Mouse (Mus musculus): Measurements from ENCODE around the gene Csnk2b. TPM values are rescaled to one million over a fixed set of nuclear protein-coding genes. Genes with fewer than 3 reads are reported as not detected.
"Not testable (repeated sequence)": the region's sequence is repeated elsewhere in the genome, so short reads cannot be mapped to it uniquely, and the experiment has no call there.

The Csnk2b gene
- total RNA-seq, 2 experiments from 2014 or later: 174 to 179 TPM

DNA sequence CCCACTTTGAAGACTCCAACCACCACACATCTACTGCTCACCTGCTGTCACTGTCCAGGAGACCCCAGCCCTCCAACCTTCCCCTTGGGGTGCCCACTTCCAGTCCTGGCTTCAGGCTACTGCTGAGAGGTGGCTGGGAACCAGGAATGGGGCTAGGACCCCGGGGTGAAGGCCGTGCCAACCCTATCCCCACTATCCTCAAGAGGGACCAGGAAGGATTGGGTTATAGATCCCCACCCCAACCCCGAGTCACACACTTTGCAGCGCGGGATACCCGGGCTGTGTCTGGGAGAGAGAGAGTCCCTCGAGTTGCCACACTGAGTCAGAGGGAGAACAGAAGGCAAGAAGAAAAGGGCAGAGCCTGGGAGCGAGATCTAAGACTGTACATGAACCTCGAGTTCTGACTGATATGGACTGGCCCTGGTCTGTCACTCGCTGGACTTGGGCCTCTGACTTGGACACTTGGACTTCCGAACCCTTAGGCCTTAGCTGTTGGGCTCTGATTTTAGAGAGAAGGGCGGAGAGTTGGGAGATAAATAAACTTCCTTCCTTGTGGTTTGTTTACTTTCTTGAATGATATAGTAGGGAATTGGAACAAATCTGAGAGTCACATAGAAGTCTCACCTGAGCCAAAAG, 2.5 kb upstream of the Csnk2b start:
- not testable (repeated sequence) for DNase-seq (ENCODE audit: low spot score in 2 of 2)

DNA sequence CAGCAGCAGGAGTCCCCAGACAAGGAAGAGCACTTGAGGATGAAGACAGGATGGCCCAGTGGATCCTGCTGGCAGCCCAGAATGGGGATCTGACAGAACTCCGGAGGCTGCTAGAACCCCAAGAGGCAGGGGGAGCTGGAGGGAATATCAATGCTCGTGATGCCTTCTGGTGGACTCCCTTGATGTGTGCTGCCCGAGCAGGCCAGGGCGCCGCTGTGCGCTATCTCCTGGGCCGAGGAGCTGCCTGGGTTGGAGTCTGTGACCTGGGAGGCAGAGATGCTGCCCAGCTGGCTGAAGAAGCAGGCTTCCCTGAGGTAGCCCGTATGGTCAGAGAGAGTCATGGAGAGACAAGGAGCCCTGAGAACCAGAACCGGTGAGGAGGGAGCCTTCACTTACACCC, 1.4 kb upstream of the Csnk2b start:
- DNase-seq (ENCODE audit: low spot score in 2 of 2): not testable (repeated sequence)

DNA sequence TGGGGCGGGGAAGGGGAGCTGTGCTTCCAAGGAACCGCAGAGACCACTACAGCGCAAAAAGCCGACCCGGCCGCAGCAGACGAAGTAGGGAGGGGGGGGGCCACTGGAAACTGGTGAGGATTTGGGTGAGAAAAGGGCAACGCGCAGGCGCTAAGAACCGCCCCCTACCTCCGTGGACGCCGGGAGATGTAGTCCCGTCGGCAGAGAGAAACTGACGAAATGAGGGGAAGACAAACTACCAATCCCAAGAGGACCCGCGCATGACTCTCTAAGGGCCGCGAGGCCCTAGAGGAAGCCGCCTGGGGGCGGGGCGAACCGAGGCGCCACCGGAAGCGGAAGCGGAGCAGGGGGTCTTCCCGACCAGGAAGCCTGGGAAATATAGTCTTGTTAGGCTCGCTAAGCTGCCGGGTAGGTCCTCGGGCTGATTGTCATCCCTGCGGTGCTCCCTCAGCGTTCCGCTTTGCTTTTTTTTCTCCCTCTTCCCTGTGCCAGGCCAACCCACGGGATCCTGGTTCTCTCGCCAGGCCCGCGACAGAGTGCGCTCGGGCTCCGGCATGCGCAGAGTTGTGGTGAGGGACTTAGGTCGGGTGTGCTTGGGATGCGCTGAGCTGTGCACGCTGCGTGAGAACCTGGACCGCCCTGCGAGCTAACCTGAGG, 582 bp downstream of the Csnk2b start, which contains the start of gene Gpank1:
Gpank1 (plus strand) TSS at position 313 of the 657 bp plus-strand sequence.
- DNase-seq (ENCODE audit: low spot score in 2 of 2): peak; percentile 96 to 99

GRCm38 (mm10) chr17:35120745-35121142, 1.1 kb downstream of the Csnk2b start:
- peak in 1 of 2 experiments; percentile 17 for DNase-seq (ENCODE audit: low spot score in 2 of 2)

DNA sequence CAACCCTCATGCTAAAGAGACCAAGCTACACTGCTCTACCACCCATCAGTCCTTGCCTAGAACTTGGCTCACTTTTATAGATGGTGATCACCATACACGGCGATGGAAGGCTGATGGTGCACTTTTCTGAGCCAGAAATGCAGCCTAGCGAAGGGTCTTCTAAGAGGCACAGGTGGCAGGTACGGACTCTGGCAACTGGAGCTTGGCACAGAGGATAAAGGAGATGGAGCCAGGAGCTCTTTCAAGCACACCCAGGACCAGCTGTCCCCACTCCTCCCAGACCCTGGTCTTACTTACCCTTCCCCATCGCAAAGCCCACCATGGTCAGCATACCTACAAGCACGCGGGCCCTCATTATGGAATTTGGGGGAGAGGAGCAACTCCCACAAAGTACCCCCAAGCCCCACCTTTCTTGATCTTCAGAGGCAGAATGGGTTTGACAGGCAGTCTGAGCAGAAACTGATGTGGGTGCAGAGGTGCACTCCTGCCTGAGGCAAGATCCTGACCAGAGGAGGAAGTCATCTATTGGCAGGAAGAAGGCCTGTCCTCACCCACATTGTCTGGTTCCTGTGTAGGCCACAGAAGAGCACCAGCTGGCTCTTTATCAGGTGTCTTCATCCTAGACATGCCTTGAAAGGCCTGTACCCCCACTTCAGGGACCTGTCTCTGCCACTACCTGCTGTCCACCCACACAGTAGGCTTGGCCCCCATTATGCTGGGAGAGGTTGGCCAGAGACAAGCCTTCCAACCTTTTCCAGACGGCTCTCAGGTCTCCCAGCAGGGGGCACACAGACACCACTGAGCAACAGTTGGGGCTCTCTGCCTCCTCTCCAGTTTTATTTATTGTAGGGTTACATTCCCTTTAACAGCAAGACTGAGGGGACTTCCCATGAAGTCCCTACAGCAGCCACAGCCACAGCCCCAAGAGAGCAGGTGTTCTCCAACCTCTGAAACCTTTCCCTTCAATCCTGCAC, 6.5 kb downstream of the Csnk2b start, which contains the start of gene Ly6g5b:
Ly6g5b (minus strand) TSS at position 383 of the 974 bp plus-strand sequence.
- no peak for DNase-seq (ENCODE audit: low spot score in 2 of 2)

GRCm38 (mm10) chr17:35111774-35112173, 10.1 kb downstream of the Csnk2b start:
- no peak for DNase-seq (ENCODE audit: low spot score in 2 of 2)

DNA sequence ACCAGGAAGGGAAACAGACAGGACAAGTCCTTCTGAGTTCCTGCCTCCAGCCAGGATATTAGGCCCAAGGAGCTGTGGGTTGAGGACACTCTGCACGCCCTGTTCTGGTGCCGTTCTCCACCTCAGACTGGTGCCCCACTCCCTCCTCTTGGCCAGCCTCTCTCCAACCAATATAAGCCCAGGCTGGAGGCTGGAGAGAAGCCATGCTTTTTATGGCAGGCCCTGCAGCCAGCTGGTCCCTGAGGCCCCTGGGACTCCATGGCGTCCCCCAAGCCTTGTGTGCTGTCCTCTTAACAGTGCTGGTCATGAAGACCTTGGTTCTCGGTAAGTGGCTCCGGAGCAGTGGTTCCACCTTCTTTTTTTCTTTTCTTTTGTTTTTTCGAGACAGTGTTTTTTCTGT, 13.8 kb downstream of the Csnk2b start, which contains the start of gene Ly6g5c:
Ly6g5c (plus strand) TSS at position 183 of the 400 bp plus-strand sequence.
- no peak for DNase-seq (ENCODE audit: low spot score in 2 of 2)

GRCm38 (mm10) chr17:35106522-35106921, 15.3 kb downstream of the Csnk2b start:
- DNase-seq (ENCODE audit: low spot score in 2 of 2): no peak

GRCm38 (mm10) chr17:35105740-35106389, 16.0 kb downstream of the Csnk2b start:
- no peak for DNase-seq (ENCODE audit: low spot score in 2 of 2)

GRCm38 (mm10) chr17:35104754-35105153, 17.1 kb downstream of the Csnk2b start:
- DNase-seq (ENCODE audit: low spot score in 2 of 2): no peak

DNA sequence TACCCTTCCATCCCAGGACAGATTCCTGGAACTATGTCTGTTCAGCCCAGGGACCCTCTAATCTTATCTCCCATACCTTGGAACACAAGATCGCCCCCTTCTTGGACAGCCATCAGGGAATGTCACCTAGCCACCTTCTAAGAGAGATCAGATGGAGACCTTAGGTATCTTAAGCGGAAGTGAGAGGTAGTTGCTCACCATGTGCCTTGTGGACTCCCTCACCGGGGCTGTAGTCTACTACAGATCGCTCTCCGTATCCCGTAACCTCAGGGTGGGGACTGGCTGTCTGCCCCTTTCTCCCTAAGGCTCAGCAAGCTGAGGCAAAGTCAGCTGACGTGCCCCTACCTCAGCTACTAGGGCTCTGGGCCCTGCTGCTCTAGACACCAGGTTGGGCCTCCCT, 17.8 kb downstream of the Csnk2b start:
- no peak for DNase-seq (ENCODE audit: low spot score in 2 of 2)

GRCm38 (mm10) chr17:35103221-35103690, 18.6 kb downstream of the Csnk2b start:
- no peak for DNase-seq (ENCODE audit: low spot score in 2 of 2)

DNA sequence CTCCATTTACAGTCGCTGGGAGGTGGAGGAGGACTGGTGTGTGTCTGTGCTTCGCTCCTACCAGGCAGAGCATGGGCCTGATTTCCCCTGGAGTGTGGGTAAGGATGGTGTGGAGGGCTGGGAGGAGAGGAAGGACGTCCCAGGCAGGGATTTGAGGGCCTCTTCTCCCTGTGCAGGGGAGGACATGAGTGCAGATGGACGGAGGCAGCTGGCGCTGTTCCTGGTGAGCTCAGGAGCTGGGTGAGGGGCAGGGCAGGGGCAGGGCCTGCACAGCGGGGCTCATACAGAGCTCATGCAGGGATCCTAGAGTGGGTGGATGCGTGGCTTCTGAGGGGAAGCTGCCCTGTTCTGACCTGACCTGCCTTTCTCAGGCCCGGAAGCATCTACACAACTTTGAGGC, 19.6 kb downstream of the Csnk2b start:
- no peak for DNase-seq (ENCODE audit: low spot score in 2 of 2)

DNA sequence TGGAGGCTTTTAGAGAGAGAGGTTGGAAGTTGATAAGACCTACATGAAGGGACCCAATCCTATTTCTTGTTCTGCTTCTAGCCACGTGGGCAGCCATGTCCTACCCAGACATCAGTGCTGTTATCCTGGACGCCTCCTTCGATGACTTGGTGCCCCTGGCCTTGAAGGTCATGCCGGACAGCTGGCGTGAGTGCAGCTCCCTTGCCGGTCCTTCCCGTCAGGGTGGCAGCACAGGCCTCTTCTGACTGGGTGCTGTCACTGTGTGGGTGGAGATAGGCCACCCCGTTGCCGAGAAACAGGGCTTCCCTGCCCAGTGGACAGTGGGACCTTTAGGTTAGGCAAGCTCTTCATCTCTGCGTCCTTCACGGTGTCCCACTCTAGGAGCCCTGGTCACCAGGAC, 20.7 kb downstream of the Csnk2b start:
- no peak for DNase-seq (ENCODE audit: low spot score in 2 of 2)

- DNase-seq (ENCODE audit: low spot score in 2 of 2): no peak
Measured at GRCm38 (mm10) chr17:35100196-35100765, 21.6 kb downstream of the Csnk2b start.

DNA sequence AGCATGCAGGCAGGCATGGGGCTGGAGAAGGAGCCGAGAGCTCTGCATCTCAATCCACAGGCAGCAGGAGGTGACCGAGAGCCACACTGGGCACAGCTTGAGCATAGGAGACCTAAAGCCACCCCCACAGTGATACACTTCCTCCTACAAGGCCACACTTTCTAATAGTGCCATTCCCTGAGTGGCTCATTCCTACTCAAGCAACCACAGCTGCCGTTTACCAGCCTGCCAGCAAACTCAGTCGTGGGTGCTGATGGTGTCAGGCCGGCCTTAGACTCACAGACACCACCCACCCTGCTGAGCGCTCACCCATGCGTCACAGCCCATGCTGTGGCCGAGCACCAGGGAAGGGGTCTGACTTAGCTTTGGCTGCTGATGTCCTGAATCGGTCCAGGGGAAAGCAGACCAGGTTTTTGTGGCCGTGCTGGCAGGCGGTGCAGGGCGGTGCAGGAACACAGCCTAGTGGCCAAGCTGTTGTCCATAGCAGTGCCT, 24.6 kb downstream of the Csnk2b start:
- no peak for DNase-seq (ENCODE audit: low spot score in 2 of 2)

DNA sequence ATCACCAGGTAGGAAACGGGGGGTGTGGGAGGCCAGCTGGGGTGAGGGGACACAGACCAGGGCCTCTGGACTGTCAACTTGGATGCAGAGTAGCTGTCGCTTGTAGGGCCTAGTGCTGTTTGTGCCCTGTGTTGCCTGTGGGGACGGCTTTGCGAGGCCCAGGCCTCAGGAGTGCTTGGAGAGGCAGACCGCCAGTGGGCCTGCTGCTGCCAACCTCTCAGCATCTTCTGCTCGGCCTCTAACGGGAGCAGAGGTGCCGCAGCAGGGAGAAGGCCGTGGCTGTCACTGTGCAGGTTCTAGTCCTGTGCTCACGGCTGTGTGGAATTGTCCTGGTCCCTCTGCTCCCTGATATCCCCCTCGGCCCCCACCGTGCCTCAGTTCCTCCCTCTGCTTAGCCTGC, 25.3 kb downstream of the Csnk2b start:
- DNase-seq (ENCODE audit: low spot score in 2 of 2): no peak

DNA sequence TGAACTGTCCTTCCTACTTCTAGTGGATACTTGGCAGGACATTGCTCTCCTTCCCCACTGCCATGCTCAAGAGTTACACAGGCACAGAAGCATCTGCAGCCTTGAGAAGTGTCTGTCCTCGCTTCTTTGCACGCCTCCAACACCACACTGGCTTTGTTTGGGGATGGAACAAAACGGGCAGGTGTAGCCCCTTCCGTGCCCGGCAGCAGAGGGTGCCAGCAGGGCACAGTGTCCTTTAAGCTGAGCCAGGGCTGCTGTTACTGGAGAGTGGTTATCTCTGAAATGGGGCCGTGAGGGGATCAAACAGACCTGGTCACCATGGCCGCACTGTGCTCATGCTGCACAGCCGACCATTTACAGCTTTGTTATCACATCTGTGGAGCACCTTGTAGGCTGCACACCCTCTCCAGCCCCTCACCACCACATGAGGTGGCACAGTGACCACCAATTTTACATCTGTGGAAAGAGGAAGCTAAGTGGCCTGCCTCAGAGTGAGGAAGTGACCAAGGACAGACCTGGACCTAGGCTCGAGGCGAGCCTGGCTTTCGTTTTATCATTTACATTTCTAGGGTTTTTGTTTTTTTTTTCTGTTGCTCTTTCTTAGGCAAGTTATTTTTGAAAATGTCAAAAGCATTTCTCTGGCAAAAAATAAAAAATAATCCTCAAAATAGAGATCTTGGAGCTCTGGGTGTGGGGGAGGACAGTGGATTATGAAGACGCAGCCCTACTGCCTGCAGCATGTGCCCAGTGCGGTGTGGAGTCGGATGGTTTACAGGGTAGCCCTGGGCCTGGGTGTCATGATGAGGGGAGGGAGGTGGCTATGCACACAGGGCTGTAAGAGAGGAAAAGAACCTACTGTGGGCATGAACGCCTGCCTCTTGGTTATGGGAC, 27.1 kb downstream of the Csnk2b start:
- DNase-seq (ENCODE audit: low spot score in 2 of 2): no peak

All from layer of hippocampus, postnatal 14 days (tissue).